Mouse (Mus musculus) kidney, embryonic 16.5 days (tissue): Measurements from ENCODE around the gene Itpk1. TPM values are rescaled to one million over a fixed set of nuclear protein-coding genes. Genes with fewer than 3 reads are reported as not detected.

Source experiments
- ATAC-seq: fragments of 200-750 bp; cut with Nextera tagmentation; 2 replicates; pipeline ENCODE4 v1.8.0; 2017; ENCODE audit warnings: moderate TSS enrichment; ENCODE audit not compliant: low FRiP score, low TSS enrichment
- H3K27ac ChIP-seq: fragments of 300-500 bp; sonication (generic); 2 replicates; pipeline ENCODE4 v1.5.1; 2014; ENCODE audit warnings: low read length
- H3K27me3 ChIP-seq: fragments of 300-500 bp; sonication (generic); 2 replicates; pipeline ENCODE4 v1.6.1; 2014; ENCODE audit warnings: low read length, control low read depth, mixed read lengths; ENCODE audit not compliant: insufficient read depth
- H3K36me3 ChIP-seq: fragments of 300-500 bp; sonication (generic); 2 replicates; pipeline ENCODE4 v1.6.1; 2014; ENCODE audit warnings: low read length, control low read depth, mixed read lengths; ENCODE audit not compliant: insufficient read depth
- H3K4me1 ChIP-seq: fragments of 300-500 bp; sonication (generic); 2 replicates; pipeline ENCODE4 v1.6.1; 2014; ENCODE audit warnings: low read length, control low read depth, mixed read lengths; ENCODE audit not compliant: insufficient read depth
- H3K4me2 ChIP-seq: fragments of 300-500 bp; sonication (generic); replicated peaks from 2 replicates; pipeline ENCODE4 v1.6.1; 2014; ENCODE audit warnings: low read depth, low read length
- H3K4me3 ChIP-seq: fragments of 300-500 bp; sonication (generic); 2 replicates; pipeline ENCODE4 v1.5.1; 2014; ENCODE audit warnings: mild to moderate bottlenecking, low read length
- H3K9ac ChIP-seq: fragments of 300-500 bp; sonication (generic); replicated peaks from 2 replicates; pipeline ENCODE4 v1.6.1; 2014; ENCODE audit warnings: low read length
- H3K9me3 ChIP-seq: fragments of 300-500 bp; sonication (generic); 2 replicates; pipeline ENCODE4 v1.6.1; 2016; ENCODE audit warnings: low read length, control low read depth
- WGBS: fragments of 180-500 bp; shearing (Covaris S2); extraction: QIAGEN DNeasy Blood & Tissue Kit; methylation state at CpG from one replicate; pipeline ENCODE4 v1.1.7; 2014; 5-methylcytosine and 5-hydroxymethylcytosine counted together
- polyA plus RNA-seq: library from polyadenylated mRNA; unstranded; fragments of >200 nt; fragmentation: Nextera tagmentation; extraction: Ambion mirVana; gene quantifications from 2 replicates; pipeline ENCODE4 v1.2.1, GENCODE M21; 2015

Gene Itpk1
- polyA plus RNA-seq, 1 experiment from 2014 or later = 23.9 TPM

DNA sequence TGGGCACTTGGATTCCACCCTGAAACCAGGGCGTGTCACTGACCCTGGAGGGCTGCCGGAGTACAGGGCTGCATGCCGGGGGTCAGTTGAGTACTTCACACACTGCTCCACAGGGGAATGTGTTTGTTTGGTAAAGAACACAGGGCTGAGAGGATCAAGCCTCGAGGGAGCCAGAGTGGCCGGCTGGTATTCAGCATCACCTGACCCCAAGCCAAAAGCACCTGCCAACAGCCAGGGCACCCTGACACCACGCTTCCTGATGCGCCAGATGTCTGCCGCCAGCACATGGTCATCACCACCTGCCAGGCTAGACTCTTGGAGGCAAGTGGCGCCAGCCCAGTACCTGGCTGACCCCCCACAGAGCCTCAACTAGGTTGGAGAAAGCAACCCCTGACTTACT is 80.9 kb downstream of the Itpk1 start:
- H3K4me3 ChIP-seq = no peak overlapping the region
- WGBS = 76% methylated on average over 9 of the region's 9 CpGs
- no peaks in the 10 kb centered on the region for H3K27me3 ChIP-seq
- H3K9me3 ChIP-seq = no peaks in the 10 kb centered on the region
- no peak overlapping the region for H3K9ac ChIP-seq
- no peak for ATAC-seq
- no peaks in the 10 kb centered on the region for H3K36me3 ChIP-seq
- peaks cover 14% of the 10 kb centered on the region for H3K4me1 ChIP-seq
- no peak overlapping the region for H3K27ac ChIP-seq
- no peak overlapping the region for H3K4me2 ChIP-seq

DNA sequence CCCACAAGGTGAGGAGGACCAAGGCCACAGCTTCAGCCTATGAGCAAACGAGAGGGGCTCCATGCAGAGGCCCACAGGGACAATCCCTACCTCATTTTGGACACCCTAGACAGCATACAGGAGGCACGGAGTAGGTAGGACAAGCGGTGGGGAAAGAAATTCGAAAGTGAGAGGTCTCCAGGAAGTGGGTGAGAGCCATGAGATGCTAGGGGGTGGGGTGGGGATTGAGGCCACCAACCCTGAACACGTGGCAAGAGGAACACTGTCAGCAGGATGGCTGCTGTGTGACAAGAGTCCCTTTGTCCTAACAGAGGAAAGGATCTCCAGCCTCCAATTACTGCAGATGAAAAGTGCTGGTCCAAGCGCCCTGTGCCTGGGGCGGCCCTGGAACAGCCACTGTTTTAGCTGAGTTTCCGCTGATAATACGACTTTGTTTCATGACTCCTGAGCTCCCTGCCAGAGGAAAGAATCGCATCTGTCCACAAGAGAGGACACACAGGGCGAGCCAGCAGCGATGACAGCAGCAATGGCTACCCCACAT is 82.4 kb downstream of the Itpk1 start:
- 73% methylated on average over 12 of the region's 12 CpGs for WGBS
- no peak overlapping the region for H3K27ac ChIP-seq

GRCm38 (mm10) chr12:102621811-102622210 is 82.9 kb downstream of the Itpk1 start:
- H3K36me3 ChIP-seq = no peaks in the 10 kb centered on the region
- no peak for ATAC-seq
- no peak overlapping the region for H3K27ac ChIP-seq
- no peak overlapping the region for H3K9ac ChIP-seq
- peaks cover 30% of the 10 kb centered on the region for H3K4me1 ChIP-seq
- WGBS = 92% methylated on average over 4 of the region's 4 CpGs
- no peak overlapping the region for H3K4me3 ChIP-seq
- no peak overlapping the region for H3K4me2 ChIP-seq
- no peaks in the 10 kb centered on the region for H3K27me3 ChIP-seq
- H3K9me3 ChIP-seq = no peaks in the 10 kb centered on the region

More for the DNA sequence above, 82.4 kb downstream of the Itpk1 start:
- H3K4me3 ChIP-seq = no peak overlapping the region
- ATAC-seq = no peak
- no peaks in the 10 kb centered on the region for H3K36me3 ChIP-seq
- no peak overlapping the region for H3K4me2 ChIP-seq
- no peaks in the 10 kb centered on the region for H3K27me3 ChIP-seq
- H3K9me3 ChIP-seq = no peaks in the 10 kb centered on the region
- no peak overlapping the region for H3K9ac ChIP-seq
- peaks cover 28% of the 10 kb centered on the region for H3K4me1 ChIP-seq

DNA sequence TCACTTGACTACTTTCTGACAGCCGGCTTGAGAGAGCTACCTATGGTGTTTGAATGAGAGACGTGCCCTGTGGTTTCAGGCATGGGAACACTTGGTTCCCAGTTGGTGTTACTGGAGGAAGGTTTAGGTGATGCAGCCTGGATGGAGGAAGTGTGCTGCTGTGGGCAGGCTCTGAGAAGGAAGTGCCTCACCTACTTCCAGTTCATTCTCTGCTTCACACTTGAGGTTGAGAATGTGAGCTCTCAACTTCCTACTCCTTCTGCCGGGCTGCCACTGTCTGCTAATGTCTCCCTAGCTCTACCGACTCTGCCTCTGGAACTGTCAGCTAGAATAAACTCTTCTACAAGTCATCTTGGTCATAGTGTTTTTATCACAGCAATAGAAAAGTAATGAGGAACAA is 83.5 kb downstream of the Itpk1 start:
- H3K4me1 ChIP-seq = peaks cover 31% of the 10 kb centered on the region
- no peaks in the 10 kb centered on the region for H3K27me3 ChIP-seq
- H3K4me2 ChIP-seq = no peak overlapping the region
- no peak overlapping the region for H3K27ac ChIP-seq
- H3K4me3 ChIP-seq = no peak overlapping the region
- no peaks in the 10 kb centered on the region for H3K9me3 ChIP-seq
- 91% methylated on average over 4 of the region's 4 CpGs for WGBS
- ATAC-seq = no peak
- H3K9ac ChIP-seq = no peak overlapping the region
- no peaks in the 10 kb centered on the region for H3K36me3 ChIP-seq

DNA sequence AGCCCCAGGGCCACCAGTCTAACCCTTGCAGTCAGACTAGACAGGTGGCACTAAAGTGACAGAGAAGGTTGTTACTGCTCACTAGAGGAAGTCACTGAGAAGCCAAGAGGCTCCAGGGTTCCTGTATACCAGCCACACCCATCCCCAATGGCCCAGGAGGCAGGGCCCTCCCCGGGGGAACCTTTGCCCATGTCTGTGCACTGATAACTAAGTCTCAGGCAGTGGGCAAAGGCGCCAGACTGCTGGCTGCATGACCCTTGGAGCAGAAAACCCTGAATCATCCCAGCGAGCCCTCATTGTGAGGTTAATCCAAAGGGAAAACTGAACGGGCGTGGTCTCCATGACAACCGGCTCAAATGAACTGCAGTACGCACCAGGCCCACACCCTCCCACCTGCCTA is 84.8 kb downstream of the Itpk1 start:
- no peaks in the 10 kb centered on the region for H3K9me3 ChIP-seq

DNA sequence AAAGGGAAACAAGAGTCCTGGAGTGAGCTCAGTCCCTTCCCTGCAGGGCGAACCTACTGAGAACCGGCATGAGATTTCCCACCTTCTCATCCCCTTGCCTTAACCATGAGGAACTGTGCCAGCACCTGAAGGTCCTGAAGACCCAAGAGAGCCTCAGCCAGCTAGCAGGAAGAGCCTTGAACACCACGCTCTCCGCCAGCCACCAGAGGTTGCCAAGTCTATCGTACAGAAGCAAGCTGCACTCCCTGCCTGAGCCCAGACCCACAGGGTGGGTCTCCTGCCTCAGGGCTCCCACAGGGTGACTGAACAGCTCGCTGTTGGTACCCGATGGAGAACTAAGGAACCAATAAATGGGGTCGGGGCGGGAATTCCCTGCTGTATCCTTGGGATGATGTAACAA is 86.6 kb downstream of the Itpk1 start:
- Histone ChIP-seq H3K9me3 (no peaks in the 10 kb centered on the region), H3K36me3 (no peaks in the 10 kb centered on the region), H3K4me1 (peaks cover 31% of the 10 kb centered on the region), H3K27ac (no peak overlapping the region), H3K4me3 (no peak overlapping the region), H3K4me2 (no peak overlapping the region), H3K27me3 (no peaks in the 10 kb centered on the region), H3K9ac (no peak overlapping the region)
- WGBS = 52% methylated on average over 9 of the region's 9 CpGs
- ATAC-seq = no peak

More for the DNA sequence above, 84.8 kb downstream of the Itpk1 start:
- Histone ChIP-seq H3K27me3 (no peaks in the 10 kb centered on the region), H3K9ac (no peak overlapping the region), H3K36me3 (no peaks in the 10 kb centered on the region), H3K27ac (no peak overlapping the region), H3K4me1 (peaks cover 31% of the 10 kb centered on the region), H3K4me2 (no peak overlapping the region), H3K4me3 (no peak overlapping the region)
- WGBS = 51% methylated on average over 7 of the region's 7 CpGs
- ATAC-seq = peak; percentile 66

DNA sequence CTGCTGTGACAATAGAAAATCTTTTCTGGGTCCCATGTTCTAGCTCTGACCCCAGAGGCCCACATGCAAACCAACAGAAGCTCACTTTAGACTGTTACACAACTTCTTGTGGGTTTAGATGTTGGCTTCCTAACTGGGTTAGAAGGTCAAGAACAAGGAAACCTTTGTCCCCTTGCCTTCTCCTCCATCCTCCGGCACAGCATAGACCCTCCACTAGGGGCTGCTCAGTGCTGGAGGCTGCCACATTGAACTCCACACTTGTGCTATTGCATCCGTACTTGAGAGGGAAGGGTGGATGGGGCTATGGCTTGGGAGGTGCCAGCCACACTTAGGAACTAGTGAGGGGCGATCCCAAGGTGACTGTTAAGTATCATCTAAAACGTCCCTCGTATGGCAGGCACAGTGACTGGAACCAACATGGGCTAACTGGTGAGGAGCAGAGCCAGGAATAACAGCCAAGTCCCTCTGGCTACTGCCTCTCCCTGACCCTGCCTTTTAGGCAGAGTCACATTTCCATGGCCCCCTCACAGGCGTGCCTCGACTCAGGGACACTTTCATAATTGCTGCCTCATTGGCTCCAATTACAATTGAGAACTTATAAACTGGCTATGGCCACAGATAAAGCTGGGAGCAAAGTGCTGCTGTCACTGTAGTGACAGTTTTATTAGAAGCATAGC is 87.7 kb downstream of the Itpk1 start:
- Histone ChIP-seq H3K27me3 (no peaks in the 10 kb centered on the region), H3K4me3 (no peak overlapping the region), H3K36me3 (no peaks in the 10 kb centered on the region), H3K4me2 (no peak overlapping the region), H3K9ac (no peak overlapping the region), H3K4me1 (peaks cover 31% of the 10 kb centered on the region), H3K27ac (no peak overlapping the region), H3K9me3 (no peaks in the 10 kb centered on the region)
- no peak for ATAC-seq
- 35% methylated on average over 7 of the region's 7 CpGs for WGBS

DNA sequence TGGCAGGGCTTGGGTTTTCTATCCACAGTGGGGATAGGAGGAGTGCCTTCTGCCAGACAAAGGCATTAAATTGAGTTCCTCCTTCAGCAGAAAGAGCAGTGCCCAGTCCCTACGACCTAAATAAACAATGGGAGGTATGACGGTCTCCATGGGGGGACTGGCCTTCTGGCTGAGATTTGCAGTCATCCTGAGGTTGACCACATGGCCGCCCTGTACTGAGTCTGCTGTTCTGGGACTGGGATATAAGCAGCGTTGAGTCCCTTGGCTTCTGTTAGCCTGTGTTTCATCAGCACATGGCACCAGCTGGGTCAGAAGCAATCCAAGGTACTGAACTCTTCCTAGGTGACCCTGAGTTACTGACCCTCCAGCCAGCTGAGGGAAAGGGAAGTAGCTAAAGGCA is 88.5 kb downstream of the Itpk1 start:
- no peaks in the 10 kb centered on the region for H3K27me3 ChIP-seq

GRCm38 (mm10) chr12:102613411-102613810 is 91.3 kb downstream of the Itpk1 start:
- H3K4me3 ChIP-seq = no peak overlapping the region
- H3K9me3 ChIP-seq = no peaks in the 10 kb centered on the region
- no peak for ATAC-seq
- H3K27ac ChIP-seq = no peak overlapping the region
- H3K9ac ChIP-seq = no peak overlapping the region
- WGBS = 92% methylated on average over 4 of the region's 4 CpGs
- H3K27me3 ChIP-seq = no peaks in the 10 kb centered on the region
- H3K4me2 ChIP-seq = no peak overlapping the region
- no peaks in the 10 kb centered on the region for H3K36me3 ChIP-seq
- H3K4me1 ChIP-seq = peaks cover 18% of the 10 kb centered on the region

More for the DNA sequence above, 88.5 kb downstream of the Itpk1 start:
- Histone ChIP-seq H3K4me2 (no peak overlapping the region), H3K4me3 (no peak overlapping the region), H3K4me1 (peaks cover 31% of the 10 kb centered on the region), H3K9ac (no peak overlapping the region), H3K27ac (no peak overlapping the region), H3K9me3 (no peaks in the 10 kb centered on the region), H3K36me3 (no peaks in the 10 kb centered on the region)
- WGBS = 67% methylated on average over 4 of the region's 4 CpGs
- no peak for ATAC-seq

GRCm38 (mm10) chr12:102612431-102612830 is 92.3 kb downstream of the Itpk1 start:
- Histone ChIP-seq H3K4me3 (no peak overlapping the region), H3K9me3 (no peaks in the 10 kb centered on the region), H3K4me1 (peaks cover 14% of the 10 kb centered on the region), H3K9ac (no peak overlapping the region), H3K4me2 (no peak overlapping the region), H3K27ac (no peak overlapping the region), H3K27me3 (no peaks in the 10 kb centered on the region), H3K36me3 (no peaks in the 10 kb centered on the region)
- no peak for ATAC-seq
- 95% methylated on average over 1 of the region's 1 CpGs for WGBS
